Mouse (Mus musculus) hindbrain, embryonic 10.5 days (tissue): ENCODE data around the gene Fcrl6. TPM values are rescaled to one million over a fixed set of nuclear protein-coding genes. Genes with fewer than 3 reads are reported as not detected.

Source experiments
- DNase-seq: peaks from one replicate; pipeline ENCODE4 v3.0.0-alpha.2; 2017; ENCODE audit warnings: low spot score
- H3K27ac ChIP-seq: fragments of 300-500 bp; sonication (generic); 2 replicates; pipeline ENCODE4 v1.5.1; 2016; ENCODE audit warnings: mild to moderate bottlenecking, moderate library complexity
- H3K27me3 ChIP-seq: fragments of 300-500 bp; sonication (generic); 2 replicates; pipeline ENCODE4 v1.6.1; 2016; ENCODE audit warnings: mild to moderate bottlenecking; ENCODE audit not compliant: poor library complexity, insufficient read depth, severe bottlenecking
- H3K36me3 ChIP-seq: fragments of 300-500 bp; sonication (generic); 2 replicates; pipeline ENCODE4 v1.6.1; 2016; ENCODE audit warnings: mild to moderate bottlenecking, moderate library complexity
- H3K4me1 ChIP-seq: fragments of 300-500 bp; sonication (generic); replicated peaks from 2 replicates; pipeline ENCODE4 v1.6.1; 2016; ENCODE audit warnings: mild to moderate bottlenecking
- H3K4me3 ChIP-seq: fragments of 300-500 bp; sonication (generic); 2 replicates; pipeline ENCODE4 v1.5.1; 2016; ENCODE audit warnings: mild to moderate bottlenecking, moderate library complexity
- H3K9me3 ChIP-seq: fragments of 300-500 bp; sonication (generic); 2 replicates; pipeline ENCODE4 v1.6.1; 2016; ENCODE audit warnings: mild to moderate bottlenecking, moderate library complexity
- whole genome bisulfite sequencing: fragments of 180-500 bp; shearing (Covaris S2); methylation state at CpG from one replicate; pipeline ENCODE4 v1.1.7; 2016; 5-methylcytosine and 5-hydroxymethylcytosine counted together
- polyA plus RNA-seq: library from polyadenylated mRNA; unstranded; fragments of >200 nt; fragmentation: Nextera tagmentation; extraction: Ambion mirVana; gene quantifications from 2 replicates; pipeline ENCODE4 v1.2.1, GENCODE M21; 2016

The Fcrl6 gene
- polyA plus RNA-seq, 1 experiment from 2014 or later: not detected

DNA sequence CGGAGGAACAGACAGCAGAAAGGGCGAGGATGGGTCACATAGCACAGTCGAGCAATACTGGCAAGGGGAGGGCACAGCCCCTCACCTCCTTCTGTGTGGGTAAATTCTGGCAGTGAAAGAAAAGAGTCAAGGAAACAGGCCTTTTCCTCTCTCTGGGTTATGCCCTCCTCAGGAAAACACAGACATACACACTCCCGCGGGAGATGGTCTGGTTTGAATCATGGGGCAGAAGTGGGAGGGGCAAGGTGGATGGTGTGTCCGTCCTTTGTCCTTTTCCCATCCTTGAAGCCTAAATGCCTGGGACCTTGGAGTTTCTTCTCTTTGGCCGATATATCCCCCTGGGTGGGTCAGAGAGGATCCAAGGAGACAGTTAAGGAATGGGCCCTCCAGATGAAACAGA is 27.5 kb upstream of the Fcrl6 start:
- peaks cover 12% of the 10 kb centered on the region; the same call in 1 of the 2 replicates for H3K4me1 ChIP-seq
- no peaks in the 10 kb centered on the region for H3K9me3 ChIP-seq
- DNase-seq: peak; percentile 20
- WGBS: 68% methylated on average over 7 of the region's 7 CpGs
- no peaks in the 10 kb centered on the region for H3K27me3 ChIP-seq
- H3K27ac ChIP-seq: peak overlapping the region; percentile 35; the same call in 1 of the 2 replicates
- H3K4me3 ChIP-seq: no peak overlapping the region
- no peaks in the 10 kb centered on the region for H3K36me3 ChIP-seq

DNA sequence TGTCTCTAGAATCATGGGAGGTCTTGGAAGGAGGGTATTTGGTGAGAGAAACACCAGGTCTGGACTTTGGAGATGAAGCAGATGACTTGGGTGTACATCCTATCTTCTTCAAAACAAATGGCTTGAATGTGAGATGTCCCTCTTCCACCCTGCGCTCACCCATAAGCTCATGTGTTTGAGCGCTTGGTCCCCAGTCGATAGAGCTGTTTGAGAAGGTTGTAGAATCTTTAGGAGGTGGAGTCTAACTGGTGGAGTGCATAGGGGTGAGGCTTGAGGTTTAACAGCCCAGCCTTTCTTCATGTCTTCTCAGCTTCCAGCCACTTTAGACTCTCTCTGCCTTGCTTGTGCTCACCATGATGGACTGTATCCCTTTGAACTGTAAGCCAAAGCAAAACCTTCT is 24.0 kb upstream of the Fcrl6 start:
- no peak overlapping the region for H3K4me3 ChIP-seq

DNA sequence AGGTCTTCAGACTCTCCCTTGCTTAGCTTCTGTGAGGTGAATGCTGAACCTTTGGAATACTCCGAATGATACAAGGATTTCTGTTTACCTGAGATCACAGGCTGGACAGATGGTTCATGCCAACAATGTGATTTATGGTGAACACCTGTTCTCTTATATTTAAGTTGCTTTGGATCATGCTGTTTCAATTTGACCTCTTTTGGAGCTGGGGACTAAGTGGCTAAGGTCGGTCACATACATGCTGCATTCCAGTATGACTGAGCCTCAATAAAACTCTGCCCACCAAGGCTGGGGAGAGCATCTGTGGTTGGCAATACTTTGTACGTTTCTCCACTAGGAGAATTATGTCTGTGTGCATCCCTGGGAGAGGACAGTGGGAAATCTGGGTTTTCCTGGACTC is 21.7 kb upstream of the Fcrl6 start:
- Histone ChIP-seq H3K27ac (no peak overlapping the region), H3K27me3 (no peaks in the 10 kb centered on the region), H3K4me3 (no peak overlapping the region), H3K36me3 (no peaks in the 10 kb centered on the region), H3K4me1 (no peaks in the 10 kb centered on the region), H3K9me3 (no peaks in the 10 kb centered on the region)
- WGBS: 81% methylated on average over 3 of the region's 3 CpGs
- DNase-seq: no peak

More for the DNA sequence above, 24.0 kb upstream of the Fcrl6 start:
- Histone ChIP-seq H3K36me3 (no peaks in the 10 kb centered on the region), H3K4me1 (0 out of 2 replicates have a peak, but pooled peaks cover 5% of the 10 kb centered on the region), H3K9me3 (no peaks in the 10 kb centered on the region), H3K27me3 (no peaks in the 10 kb centered on the region), H3K27ac (no peak overlapping the region)
- no peak for DNase-seq
- WGBS: 98% methylated on average over 3 of the region's 3 CpGs

DNA sequence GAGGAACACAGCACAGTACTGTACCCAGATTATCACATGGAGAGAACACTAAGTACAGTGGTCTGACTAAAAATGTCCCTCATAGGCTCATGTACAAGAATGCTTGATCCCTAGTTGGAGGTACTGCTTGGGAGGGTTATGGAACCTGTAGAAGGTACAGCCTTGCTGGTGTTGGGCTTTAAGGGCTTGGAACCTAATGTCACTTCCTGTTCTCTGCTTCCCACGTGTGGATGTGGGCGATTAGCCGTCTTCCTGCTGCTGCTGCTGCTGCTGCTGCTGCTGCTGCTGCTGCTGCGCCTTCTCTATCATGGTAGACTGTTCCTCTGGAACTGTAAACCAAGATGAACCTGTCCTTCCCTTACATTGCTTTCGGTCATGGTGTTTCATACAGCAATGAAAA is 21.2 kb upstream of the Fcrl6 start:
- no peak for DNase-seq
- no peaks in the 10 kb centered on the region for H3K27me3 ChIP-seq
- H3K4me1 ChIP-seq: no peaks in the 10 kb centered on the region
- H3K9me3 ChIP-seq: no peaks in the 10 kb centered on the region
- 77% methylated on average over 5 of the region's 5 CpGs for whole genome bisulfite sequencing
- H3K27ac ChIP-seq: no peak overlapping the region
- H3K36me3 ChIP-seq: no peaks in the 10 kb centered on the region
- no peak overlapping the region for H3K4me3 ChIP-seq

DNA sequence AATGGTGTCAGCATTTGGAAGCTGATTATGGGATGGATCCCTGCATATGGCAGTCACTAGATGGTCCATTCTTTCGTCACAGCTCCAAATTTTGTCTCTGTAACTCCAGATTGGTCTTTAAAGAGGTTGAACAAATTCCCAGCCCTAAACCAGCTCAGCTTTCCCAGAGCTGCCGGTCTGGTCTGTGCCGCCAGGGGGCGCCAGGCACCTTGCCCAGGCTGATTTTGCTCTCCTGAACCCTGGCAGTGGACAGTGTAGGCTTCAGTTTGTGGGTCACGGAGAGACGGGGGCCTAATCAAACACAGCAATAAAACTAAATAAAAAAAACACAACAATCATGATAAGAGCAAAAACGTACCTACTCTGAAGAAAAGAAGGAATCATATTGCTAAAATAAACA is 16.9 kb upstream of the Fcrl6 start:
- DNase-seq: peak; percentile 71
- Histone ChIP-seq H3K36me3 (no peaks in the 10 kb centered on the region), H3K9me3 (no peaks in the 10 kb centered on the region), H3K4me3 (no peak overlapping the region), H3K27me3 (no peaks in the 10 kb centered on the region), H3K27ac (no peak overlapping the region), H3K4me1 (peaks cover 22% of the 10 kb centered on the region)
- 16% methylated on average over 7 of the region's 7 CpGs for WGBS

DNA sequence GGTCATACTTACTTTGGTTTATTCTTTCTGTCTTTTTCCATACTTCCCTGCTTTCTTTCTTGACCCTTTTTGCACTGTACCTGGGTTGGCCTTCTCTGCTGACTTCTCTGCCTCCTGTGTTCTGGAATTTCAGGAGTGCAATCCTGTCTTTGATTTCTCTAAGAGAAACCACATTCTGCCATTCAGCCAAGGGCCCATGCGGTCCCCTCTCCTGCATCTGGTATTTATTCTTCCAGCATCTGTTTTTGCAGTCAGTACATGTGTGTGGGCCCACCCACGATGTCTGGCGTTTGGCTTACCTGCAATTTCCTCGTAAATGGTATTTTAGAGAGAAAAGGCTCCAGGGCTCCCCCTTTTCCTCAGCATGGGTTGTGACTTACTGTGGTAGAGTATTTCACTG is 15.8 kb upstream of the Fcrl6 start:
- no peaks in the 10 kb centered on the region for H3K9me3 ChIP-seq
- no peak overlapping the region for H3K27ac ChIP-seq
- 62% methylated on average over 4 of the region's 4 CpGs for WGBS
- no peaks in the 10 kb centered on the region for H3K36me3 ChIP-seq
- H3K27me3 ChIP-seq: no peaks in the 10 kb centered on the region
- H3K4me1 ChIP-seq: peaks cover 22% of the 10 kb centered on the region
- no peak overlapping the region for H3K4me3 ChIP-seq
- peak; percentile 27 for DNase-seq

DNA sequence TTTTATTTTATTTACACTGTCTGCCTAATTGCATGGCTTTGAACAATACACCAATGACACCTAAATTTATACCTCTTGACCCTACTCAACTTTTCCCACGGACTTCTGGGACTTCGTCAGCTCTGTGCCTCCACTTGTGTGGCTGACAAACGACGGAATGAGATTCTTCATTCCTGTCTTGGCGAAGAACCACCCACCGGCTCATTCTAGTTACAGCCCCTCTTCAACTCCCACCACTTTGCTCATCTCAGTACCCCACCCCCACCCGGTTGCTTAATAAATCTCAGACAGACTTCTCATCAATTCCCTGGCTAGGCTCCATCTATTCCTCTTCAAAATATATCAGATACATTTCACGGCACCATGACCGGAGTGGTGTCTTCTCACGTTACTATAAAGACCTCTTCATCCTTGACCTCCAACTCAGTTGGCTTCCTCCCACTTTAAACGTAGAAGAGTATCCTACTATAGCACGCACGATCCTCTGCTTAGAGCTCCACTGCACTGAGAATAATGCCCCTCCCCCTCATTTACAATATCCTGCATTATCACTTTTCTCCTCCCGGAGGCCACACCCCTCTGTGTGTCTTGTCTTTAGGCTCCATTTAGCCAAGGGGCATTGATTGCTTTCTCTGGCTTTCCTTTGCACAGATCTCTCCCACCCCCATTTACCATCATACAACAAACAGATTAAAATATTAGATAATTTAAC is 15.2 kb upstream of the Fcrl6 start:
- 0 out of 2 replicates have a peak overlapping the region, but pooled peaks have one; percentile 79 for H3K27ac ChIP-seq
- H3K9me3 ChIP-seq: no peaks in the 10 kb centered on the region
- peak; percentile 20 for DNase-seq
- no peaks in the 10 kb centered on the region for H3K27me3 ChIP-seq
- 32% methylated on average over 14 of the region's 14 CpGs for whole genome bisulfite sequencing
- H3K4me1 ChIP-seq: peaks cover 22% of the 10 kb centered on the region
- H3K36me3 ChIP-seq: no peaks in the 10 kb centered on the region
- H3K4me3 ChIP-seq: peak overlapping the region; percentile 52

DNA sequence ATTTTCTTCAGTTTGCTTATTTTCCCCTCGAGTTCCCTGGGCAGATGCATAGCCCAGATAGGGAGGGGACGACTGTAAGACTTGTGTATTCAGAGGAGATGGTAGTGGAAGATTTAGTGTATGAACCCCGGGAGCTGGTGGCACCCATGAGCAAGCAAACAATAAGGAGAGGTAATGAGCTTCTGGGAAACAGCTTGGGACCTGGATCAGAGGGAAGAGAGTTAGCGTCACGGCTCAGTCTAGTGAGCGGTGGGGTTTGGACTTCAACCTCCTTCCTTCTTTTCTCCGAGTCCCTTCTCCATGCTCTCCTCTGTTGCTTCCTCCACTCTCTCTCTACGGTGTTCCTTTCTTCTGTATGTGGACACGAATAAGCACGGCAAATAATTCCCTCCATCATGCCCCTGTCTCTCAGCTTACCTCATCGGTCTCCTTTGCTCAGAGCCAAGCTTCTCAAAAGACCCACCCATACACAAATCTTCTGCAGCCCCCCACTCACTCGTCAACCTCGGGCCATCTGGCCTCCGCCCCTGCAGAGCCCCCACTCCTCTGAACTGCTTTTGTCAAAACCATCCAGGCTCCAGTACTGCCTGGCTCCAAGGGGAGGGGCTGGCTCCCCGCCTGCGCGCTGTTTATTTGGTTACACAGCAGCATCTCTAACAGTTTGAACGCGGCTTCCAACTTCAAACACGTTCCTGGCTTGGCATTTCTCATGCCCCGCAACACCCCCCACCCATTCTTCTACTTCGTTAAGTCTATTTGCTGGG is 14.4 kb upstream of the Fcrl6 start:
- Histone ChIP-seq H3K27ac (peak overlapping the region; percentile 79), H3K27me3 (no peaks in the 10 kb centered on the region), H3K36me3 (no peaks in the 10 kb centered on the region), H3K4me1 (peaks cover 22% of the 10 kb centered on the region), H3K4me3 (peak overlapping the region; percentile 52), H3K9me3 (no peaks in the 10 kb centered on the region)
- 17% methylated on average over 22 of the region's 22 CpGs for WGBS
- DNase-seq: peak; percentile 48

DNA sequence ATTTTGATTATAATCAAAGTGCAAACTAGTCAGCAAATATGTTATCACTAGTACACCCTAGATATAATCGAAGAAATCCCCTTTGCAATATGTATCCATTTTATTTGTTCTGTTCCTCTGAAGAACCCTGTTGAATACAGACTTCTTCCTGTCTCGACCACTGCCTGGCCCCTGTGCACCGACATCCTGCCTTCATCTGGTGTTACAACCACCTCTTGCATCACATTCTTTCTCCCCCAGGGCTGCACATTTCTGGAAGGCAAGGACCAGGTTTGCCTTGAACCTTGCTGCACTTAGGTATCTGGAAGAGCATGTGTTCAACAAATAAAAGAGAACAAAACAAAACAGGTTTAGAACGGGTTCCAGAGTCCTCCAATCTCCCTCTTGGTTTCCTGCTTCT is 13.1 kb upstream of the Fcrl6 start:
- Histone ChIP-seq H3K27ac (no peak overlapping the region), H3K4me1 (peaks cover 22% of the 10 kb centered on the region), H3K36me3 (no peaks in the 10 kb centered on the region), H3K27me3 (0 out of 2 replicates have a peak, but pooled peaks cover 4% of the 10 kb centered on the region), H3K4me3 (no peak overlapping the region), H3K9me3 (no peaks in the 10 kb centered on the region)
- WGBS: 76% methylated on average over 4 of the region's 4 CpGs
- no peak for DNase-seq

DNA sequence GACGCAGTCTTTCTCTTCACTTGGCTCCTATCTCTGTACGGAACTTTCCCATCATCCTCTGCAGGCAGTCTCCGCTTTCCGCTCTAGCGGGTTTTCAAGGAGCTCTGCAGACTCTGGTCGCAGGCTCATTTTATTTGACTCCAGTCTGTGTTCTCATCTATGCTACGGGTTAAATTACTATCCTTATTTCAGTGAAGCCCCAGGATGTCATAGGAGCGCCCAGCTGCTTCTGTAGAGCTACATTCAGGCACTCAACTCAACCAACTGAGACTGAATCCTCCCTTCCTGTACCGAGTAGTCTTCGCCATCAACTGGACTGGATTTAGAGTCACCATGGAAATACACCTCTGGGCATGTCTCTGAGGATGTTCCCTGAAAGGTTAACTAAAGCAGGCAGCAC is 12.3 kb upstream of the Fcrl6 start:
- no peak overlapping the region for H3K4me3 ChIP-seq
- no peaks in the 10 kb centered on the region for H3K36me3 ChIP-seq
- 86% methylated on average over 10 of the region's 10 CpGs for WGBS
- peaks cover 22% of the 10 kb centered on the region for H3K4me1 ChIP-seq
- H3K9me3 ChIP-seq: no peaks in the 10 kb centered on the region
- DNase-seq: no peak
- 0 out of 2 replicates have a peak, but pooled peaks cover 6% of the 10 kb centered on the region for H3K27me3 ChIP-seq
- no peak overlapping the region for H3K27ac ChIP-seq

DNA sequence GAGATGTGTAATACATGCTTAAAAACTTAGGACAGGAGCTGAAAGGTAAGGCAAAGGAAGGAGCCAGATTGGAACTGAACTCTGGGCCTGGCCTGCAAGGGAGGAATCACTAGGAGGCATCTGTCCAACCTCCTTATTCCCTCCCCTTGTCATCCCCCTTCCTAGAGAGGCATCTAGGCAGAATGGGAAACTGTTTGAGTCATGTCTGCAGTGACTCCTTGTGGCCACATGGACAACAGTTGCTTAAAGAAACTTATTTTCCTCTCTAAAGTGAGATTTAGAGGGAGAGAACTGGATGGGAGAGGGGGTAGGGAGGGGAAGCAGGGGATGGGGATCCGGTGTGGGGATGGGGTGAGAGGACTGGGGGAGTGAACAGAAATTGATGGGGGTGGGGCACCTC is 10.4 kb upstream of the Fcrl6 start:
- WGBS: 40% methylated on average over 1 of the region's 1 CpGs

DNA sequence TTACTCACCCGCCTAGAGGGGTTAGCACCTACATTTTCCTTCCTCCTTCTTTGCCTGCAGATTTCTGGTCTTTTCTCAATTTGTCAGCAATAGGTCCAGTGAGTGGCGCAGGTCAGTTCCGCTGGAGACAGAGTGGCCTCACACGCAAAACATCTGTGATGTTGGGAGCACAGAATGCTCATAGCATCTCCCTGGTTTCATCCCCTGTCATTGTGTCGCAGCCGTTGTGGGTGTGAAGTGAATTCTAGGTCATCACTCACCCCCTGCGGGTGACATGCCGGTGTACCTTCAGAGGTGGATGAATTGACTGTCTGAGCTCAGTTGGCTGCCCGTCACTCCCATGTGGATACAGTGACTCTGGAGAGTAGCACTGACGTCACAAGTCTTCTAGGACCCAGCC is 9.0 kb upstream of the Fcrl6 start:
- Histone ChIP-seq H3K9me3 (no peaks in the 10 kb centered on the region), H3K4me3 (no peak overlapping the region), H3K36me3 (no peaks in the 10 kb centered on the region), H3K4me1 (peaks cover 1% of the 10 kb centered on the region), H3K27me3 (0 out of 2 replicates have a peak, but pooled peaks cover 6% of the 10 kb centered on the region), H3K27ac (no peak overlapping the region)
- DNase-seq: no peak
- 83% methylated on average over 10 of the region's 10 CpGs for WGBS

More for the DNA sequence above, 10.4 kb upstream of the Fcrl6 start:
- H3K9me3 ChIP-seq: no peaks in the 10 kb centered on the region
- H3K27me3 ChIP-seq: 0 out of 2 replicates have a peak, but pooled peaks cover 6% of the 10 kb centered on the region
- H3K4me3 ChIP-seq: no peak overlapping the region
- no peaks in the 10 kb centered on the region for H3K36me3 ChIP-seq
- DNase-seq: no peak
- peaks cover 16% of the 10 kb centered on the region for H3K4me1 ChIP-seq
- H3K27ac ChIP-seq: no peak overlapping the region

DNA sequence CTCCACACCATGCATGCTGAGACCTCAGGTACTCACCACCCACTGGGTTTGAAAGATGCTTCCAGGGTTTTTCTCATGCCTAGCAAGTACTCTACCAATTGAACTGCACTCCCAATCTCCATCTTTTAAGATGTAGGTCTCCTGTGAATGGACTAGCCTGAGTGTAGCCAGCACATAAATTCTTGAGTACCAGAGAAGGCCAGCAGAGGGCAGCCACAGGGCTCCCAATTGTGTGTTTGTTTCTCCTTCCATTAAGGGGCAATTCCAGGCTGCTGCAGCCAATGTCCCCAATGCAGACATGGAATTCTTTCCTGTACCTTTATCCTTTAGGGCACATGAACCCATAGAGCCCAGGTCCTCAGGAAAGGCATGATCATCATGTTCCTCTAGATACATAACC is 7.9 kb downstream of the Fcrl6 start:
- peak; percentile 60 for DNase-seq
- Histone ChIP-seq H3K4me3 (no peak overlapping the region), H3K36me3 (no peaks in the 10 kb centered on the region), H3K27me3 (0 out of 2 replicates have a peak, but pooled peaks cover 4% of the 10 kb centered on the region), H3K9me3 (no peaks in the 10 kb centered on the region), H3K27ac (no peak overlapping the region), H3K4me1 (no peaks in the 10 kb centered on the region)
